Mouse (Mus musculus): ENCODE results near the gene Tor2a. TPM values are rescaled to one million over a fixed set of nuclear protein-coding genes. Genes with fewer than 3 reads are reported as not detected.
A peak's percentile ranks its signal among the peaks of the same experiment; 100 is the strongest.

Tor2a gene
- total RNA-seq, 2 experiments from 2014 or later, result 30.2 to 32.1 TPM

GRCm38 (mm10) chr2:32761361-32761760 is 4.3 kb downstream of the Tor2a start:
- no peak for DNase-seq (ENCODE audit: low spot score in 2 of 2)

DNA sequence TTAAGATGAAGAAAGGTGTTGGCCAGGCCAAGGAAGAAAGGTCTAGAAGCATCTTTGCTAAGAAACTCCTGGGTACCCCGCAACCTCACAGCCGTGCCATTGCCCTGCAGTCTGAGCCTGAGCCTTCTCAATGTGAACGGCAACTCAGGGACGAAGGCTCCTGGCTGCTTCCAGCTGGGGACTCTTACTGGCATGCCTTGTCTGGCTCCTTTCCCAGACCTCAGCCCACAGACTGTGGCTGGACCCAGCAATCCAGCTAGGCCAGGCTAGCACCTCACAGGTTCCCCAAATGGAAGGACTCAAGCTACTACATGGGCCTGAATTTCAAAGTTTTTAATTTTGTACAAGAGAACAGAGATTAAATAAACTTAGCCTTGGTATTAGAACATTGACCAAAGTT is 4.8 kb downstream of the Tor2a start:
- DNase-seq (ENCODE audit: low spot score in 2 of 2), result no peak

DNA sequence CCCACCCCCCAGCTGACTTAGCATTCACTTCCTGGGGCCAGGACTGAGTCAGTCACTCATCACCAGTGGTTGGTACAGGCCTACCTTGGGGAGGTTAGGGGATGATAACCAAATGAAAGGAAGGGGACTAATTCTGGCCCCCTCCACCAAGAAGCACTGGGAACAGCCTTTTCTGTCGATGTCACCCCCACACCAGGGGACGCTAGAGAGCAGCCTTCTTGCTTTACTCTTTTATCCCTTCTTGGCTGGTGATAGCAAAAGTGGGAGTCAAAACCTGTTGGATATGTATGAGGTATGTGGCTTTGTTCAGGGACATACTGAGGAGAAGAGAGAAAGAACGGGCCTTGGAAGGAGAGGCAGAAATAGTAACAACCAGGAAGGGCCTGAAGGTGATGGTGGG is 6.3 kb downstream of the Tor2a start:
- no peak for DNase-seq (ENCODE audit: low spot score in 2 of 2)

DNA sequence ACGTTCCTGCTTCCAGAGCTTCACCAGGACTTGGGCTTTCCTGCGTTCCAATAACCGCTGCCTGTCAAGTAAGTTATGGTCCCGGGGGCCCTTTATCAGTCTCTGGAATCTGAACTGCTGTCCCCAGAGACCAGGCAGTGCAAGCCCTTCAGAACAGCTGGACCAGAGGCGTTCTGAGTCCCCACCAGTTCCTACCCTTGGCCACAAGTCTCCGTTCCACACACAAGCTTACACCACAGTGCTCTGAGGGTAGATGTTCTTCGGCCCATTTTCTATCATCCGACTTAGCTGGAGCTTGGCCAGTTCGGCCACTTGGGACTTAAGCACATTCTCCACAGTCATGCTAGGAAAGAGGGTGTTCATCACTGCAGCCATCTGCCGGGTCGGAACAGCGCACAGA is 10.2 kb downstream of the Tor2a start:
- DNase-seq (ENCODE audit: low spot score in 2 of 2), result no peak

DNA sequence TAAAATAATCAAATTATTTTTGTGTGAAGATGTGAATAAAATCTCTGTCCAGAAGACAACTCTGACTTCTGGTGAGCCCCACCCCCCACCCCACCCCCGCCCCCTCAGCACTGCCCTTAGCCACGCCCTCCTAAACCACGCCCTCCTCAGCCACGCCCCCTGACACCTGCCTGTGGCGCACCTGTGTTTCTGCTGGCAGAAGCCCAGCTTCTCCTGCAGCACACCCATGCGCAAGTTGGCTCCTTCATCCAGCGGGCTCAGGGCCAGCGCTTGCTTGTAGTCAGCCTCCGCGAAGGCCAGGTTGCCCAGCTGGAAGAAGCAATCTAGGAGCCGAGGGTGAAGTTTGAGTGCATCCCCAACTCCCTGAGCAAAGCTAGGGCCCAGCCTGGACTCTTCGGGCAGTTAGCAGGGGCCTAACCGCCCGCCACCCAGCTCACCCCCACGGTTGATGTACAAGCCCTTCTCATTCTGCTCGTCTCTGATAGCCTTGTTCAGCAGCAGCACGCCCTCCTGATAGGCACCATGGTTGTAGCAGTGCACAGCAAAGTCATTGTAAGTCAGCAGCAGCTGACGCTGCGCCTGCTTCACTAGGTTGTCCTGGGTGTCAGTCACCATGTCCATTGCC is 11.7 kb downstream of the Tor2a start:
- DNase-seq (ENCODE audit: low spot score in 2 of 2), result no peak

- DNase-seq (ENCODE audit: low spot score in 2 of 2), result no peak
Observed at GRCm38 (mm10) chr2:32769327-32770085, 12.5 kb downstream of the Tor2a start.

DNA sequence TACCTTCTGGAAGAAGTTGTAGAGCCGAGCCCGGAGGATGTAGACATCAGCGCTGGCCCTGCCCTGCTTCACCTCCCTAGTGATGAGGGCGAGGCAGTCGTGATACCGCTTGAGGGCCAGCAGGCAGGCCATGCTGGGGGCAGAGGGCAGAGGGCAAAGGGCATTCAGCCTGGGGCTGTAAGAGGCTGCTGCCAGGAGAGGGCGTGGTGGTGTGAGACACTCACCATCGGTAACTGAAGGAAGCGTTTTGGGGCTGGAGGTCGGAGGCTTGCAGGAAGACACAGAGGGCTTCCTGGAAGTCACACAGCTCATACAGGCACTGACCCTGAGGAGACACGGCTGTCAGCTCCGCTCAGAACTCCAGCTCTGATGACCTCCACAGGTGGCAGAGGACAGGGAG is 14.9 kb downstream of the Tor2a start:
- DNase-seq (ENCODE audit: low spot score in 2 of 2), result no peak

- DNase-seq (ENCODE audit: low spot score in 2 of 2), result no peak
Observed at GRCm38 (mm10) chr2:32772626-32773279, 15.7 kb downstream of the Tor2a start.

GRCm38 (mm10) chr2:32775359-32776074 is 18.5 kb downstream of the Tor2a start, which contains the start of the genes Ttc16 and Ptrh1:
Gene Ttc16 (minus strand): TSS chr2:32775633.
Gene Ptrh1 (plus strand): TSS chr2:32775786.
- DNase-seq (ENCODE audit: low spot score in 2 of 2), result peak; percentile 96 to 98

DNA sequence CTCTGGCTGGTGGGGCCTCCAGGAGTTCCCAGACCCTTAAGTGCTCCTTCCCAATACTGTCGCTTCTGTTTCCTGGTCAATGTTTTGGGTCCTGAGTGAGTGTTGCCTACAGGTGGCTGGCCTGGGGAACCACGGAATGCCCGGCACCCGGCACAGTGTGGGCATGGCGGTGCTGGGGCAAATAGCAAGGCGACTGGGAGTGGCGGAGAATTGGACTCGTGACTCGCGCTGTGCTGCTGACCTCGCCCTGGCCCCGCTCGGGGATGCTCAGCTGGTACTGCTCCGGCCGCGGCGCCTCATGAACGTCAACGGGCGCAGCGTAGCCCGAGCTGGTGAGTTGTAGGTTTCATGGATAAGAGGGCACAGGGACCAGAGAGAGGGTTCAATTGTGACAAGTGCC is 19.2 kb downstream of the Tor2a start:
- DNase-seq (ENCODE audit: low spot score in 2 of 2), result no peak

GRCm38 (mm10) chr2:32778081-32778480 is 21.0 kb downstream of the Tor2a start:
- DNase-seq (ENCODE audit: low spot score in 2 of 2), result no peak

- peak; percentile 37 to 67 for DNase-seq (ENCODE audit: low spot score in 2 of 2)
Observed at GRCm38 (mm10) chr2:32779131-32779530, 22.1 kb downstream of the Tor2a start.

DNA sequence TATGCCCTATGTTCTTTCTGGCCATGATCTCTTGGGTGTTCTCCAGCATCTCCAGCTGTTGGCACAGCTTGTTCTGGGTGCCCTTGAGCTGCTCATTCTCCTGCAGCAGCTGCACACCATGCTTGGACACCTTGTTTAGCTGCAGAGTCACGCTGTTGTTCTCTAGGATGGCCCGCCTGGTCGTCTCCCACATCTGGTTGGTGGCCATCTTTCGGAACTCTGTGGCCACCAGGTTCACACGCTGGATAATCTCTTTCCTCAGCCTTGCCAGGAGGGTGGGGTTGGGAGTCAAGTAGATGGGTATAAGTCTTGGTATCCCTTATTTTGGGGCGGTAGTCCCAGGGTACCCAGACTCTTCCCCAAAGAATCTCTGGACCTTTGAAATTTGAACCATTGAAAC is 22.7 kb downstream of the Tor2a start:
- no peak for DNase-seq (ENCODE audit: low spot score in 2 of 2)

DNA sequence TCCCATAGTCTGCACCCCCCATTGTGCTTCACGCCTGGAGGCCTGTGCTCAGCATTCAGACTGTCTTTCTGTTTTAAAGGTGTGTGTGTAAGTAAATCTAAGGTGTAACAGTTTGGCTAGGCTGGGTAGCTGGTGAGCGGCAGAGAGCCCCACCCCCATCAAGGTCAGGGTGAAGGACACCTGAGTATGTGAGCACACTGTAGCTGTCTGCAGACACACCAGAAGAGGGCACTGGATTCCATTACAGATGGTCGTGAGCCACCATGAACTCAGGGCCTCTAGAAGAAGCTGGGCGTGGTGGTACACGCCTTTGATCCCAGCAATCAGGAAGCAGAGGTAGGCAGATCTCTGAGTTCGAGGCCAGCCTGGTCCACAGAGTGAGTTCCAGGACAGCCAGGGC is 24.7 kb downstream of the Tor2a start:
- DNase-seq (ENCODE audit: low spot score in 2 of 2), result no peak

- no peak for DNase-seq (ENCODE audit: low spot score in 2 of 2)
Observed at GRCm38 (mm10) chr2:32784048-32784681, 27.1 kb downstream of the Tor2a start, which contains the start of gene Cfap157. Gene Cfap157 (minus strand): TSS chr2:32784428.

DNA sequence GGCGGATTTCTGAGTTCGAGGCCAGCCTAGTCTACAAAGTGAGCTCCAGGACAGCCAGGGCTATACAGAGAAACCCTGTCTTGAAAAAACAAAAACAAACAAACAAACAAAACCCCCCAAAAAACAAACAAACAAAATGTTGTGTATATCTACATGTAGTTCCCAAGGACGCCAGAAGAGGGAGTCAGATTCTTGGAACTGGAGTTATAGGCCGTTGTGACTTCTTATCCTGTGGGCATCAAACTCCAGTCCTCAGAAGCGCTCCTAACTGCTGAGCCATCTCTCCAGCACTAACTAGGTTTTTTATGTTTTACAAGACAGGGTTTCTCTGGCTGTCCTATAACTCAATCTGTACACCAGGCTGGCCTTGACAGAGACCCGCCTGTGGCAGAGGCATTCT is 30.1 kb downstream of the Tor2a start:
- DNase-seq (ENCODE audit: low spot score in 2 of 2), result no peak

DNA sequence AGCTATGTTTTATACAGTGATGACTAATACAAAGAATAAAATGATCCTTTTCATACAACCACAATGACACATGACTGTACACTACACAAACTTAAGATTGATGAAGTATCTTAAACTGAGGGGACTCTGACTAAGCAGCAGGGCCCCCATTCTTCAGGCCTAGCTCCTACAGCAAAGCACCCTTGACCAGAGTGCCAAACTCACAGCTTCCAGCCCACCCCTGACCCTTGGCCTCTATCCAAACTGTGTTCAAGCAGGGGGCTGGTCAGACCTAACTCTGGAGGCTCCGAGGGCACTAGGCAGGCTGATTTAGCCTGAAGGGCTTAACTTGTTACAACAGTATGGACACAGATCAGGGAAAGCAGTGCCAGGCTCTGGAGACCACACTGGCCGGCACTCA is 31.5 kb downstream of the Tor2a start:
- no peak for DNase-seq (ENCODE audit: low spot score in 2 of 2)

- DNase-seq (ENCODE audit: low spot score in 2 of 2), result no peak
Observed at GRCm38 (mm10) chr2:32791297-32791696, 34.3 kb downstream of the Tor2a start.

GRCm38 (mm10) chr2:32795748-32796418 is 38.8 kb downstream of the Tor2a start:
- DNase-seq (ENCODE audit: low spot score in 2 of 2), result no peak

- DNase-seq (ENCODE audit: low spot score in 2 of 2), result no peak
Observed at GRCm38 (mm10) chr2:32798251-32798962, 41.4 kb downstream of the Tor2a start.

Data from layer of hippocampus, adult 18-20 months (tissue).